16 mouse cellular contexts compared by ENCODE assay signal in the genomic region with DNA sequence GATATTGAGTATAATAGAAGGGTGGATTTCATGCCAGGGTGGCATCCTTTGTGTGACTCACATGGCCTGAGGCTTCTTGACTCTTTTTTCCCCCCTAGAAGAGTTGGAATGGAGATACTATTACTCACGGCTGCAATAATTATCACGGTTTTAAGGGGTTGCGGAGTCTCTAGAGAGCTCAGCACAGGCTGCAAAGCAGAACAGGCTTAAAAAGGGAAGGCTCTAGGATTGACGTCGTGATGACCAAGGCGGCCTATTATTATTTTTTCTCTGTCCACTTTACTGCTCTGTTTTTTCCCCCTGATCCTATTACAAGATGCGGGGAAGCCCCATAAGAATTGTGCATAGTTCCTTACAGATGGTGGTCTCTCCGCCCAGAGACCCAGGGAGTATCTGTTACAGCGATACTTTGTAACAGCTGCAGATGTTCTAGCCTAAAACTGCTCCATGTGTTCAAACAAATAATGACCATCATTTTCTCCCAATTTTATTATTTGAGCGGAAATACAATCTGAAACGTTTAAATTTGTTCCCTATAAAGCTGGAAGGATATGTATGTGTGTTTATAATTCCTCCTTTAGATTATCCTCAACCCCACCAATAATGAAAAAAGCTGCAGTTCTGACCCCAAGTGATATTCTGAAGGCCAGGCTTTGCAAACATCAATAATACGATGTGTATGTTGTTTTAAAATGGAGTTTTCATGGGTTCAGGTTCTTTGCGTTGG. TPM values are rescaled to one million over a fixed set of nuclear protein-coding genes. Genes with fewer than 3 reads are reported as not detected.
DNase-seq lines count a peak whose midpoint lies in the region; ATAC-seq and TF ChIP-seq lines count a peak whose summit lies in the region.
"Had no signal": no experiment of that assay in that cellular context is flagged by ENCODE, and none has a peak within 500 bp of the region (broad histone marks: within the 10 kb centered on the region; RNA-seq: fewer than 3 reads in every experiment).

No protein-coding gene starts in this region.

- intact Hi-C loops in left cerebral cortex, postnatal 14 days (cut with DNase I) = no loop called here

- no peak for ATAC-seq in kidney, postnatal 0 days (replicated peaks; ENCODE audit: low FRiP score, low read depth)
- ATAC-seq in kidney, embryonic 15.5 days (replicated peaks; ENCODE audit: low FRiP score) = no peak
- ATAC-seq in midbrain, embryonic 11.5 days (ENCODE audit: low FRiP score) = no peak
- ATAC-seq: inflammation-experienced regulatory T-cells, adult 6 months had no signal

- no peak overlapping the region for H3K4me3 ChIP-seq in kidney, postnatal 0 days (replicated peaks; ENCODE audit: low read depth, low read length)
- H3K4me3 ChIP-seq in kidney, embryonic 15.5 days (replicated peaks) = no peak overlapping the region
- H3K4me3 ChIP-seq in midbrain, embryonic 11.5 days (ENCODE audit: low read depth, low read length) = peak overlapping the region; percentile 49
- H3K4me3 ChIP-seq: heart, embryonic 10.5 days; megakaryocyte, embryonic 14.5 days had no signal

- H3K4me1 ChIP-seq in kidney, postnatal 0 days (replicated peaks; ENCODE audit: insufficient read depth, low read length) = peaks cover 4% of the 10 kb centered on the region; the same call in 1 of the 2 replicates
- peaks cover 37% of the 10 kb centered on the region for H3K4me1 ChIP-seq in kidney, embryonic 15.5 days
- peaks cover 12% of the 10 kb centered on the region for H3K4me1 ChIP-seq in midbrain, embryonic 11.5 days (ENCODE audit: control insufficient read depth, insufficient read depth, low read length)

- peaks cover 85% of the 10 kb centered on the region for H3K27me3 ChIP-seq in kidney, postnatal 0 days (ENCODE audit: insufficient read depth, low read length)
- peaks cover 93% of the 10 kb centered on the region for H3K27me3 ChIP-seq in kidney, embryonic 15.5 days
- H3K27me3 ChIP-seq in midbrain, embryonic 11.5 days (ENCODE audit: control insufficient read depth, insufficient read depth, low read length) = peaks cover 84% of the 10 kb centered on the region

- TF ChIP-seq CTCF in kidney, postnatal 0 days (IDR thresholded peaks at IDR 0.05; ENCODE audit: low read depth) = no peak

- 3% methylated on average over 13 of the region's 13 CpGs for WGBS in kidney, postnatal 0 days
- WGBS in kidney, embryonic 15.5 days = 3% methylated on average over 13 of the region's 13 CpGs
- WGBS in midbrain, embryonic 11.5 days = 3% methylated on average over 13 of the region's 13 CpGs

- no peak overlapping the region for H3K9ac ChIP-seq in kidney, postnatal 0 days (ENCODE audit: low read depth, low read length)
- H3K9ac ChIP-seq in kidney, embryonic 15.5 days = no peak overlapping the region
- no peak overlapping the region for H3K9ac ChIP-seq in midbrain, embryonic 11.5 days (ENCODE audit: low read length)
- H3K9ac ChIP-seq: lung, embryonic 14.5 days had no signal

- no peak overlapping the region for H3K4me2 ChIP-seq in kidney, postnatal 0 days (ENCODE audit: low read length)
- no peak overlapping the region for H3K4me2 ChIP-seq in kidney, embryonic 15.5 days
- peak overlapping the region; percentile 5; the same call in 1 of the 2 replicates for H3K4me2 ChIP-seq in midbrain, embryonic 11.5 days
- H3K4me2 ChIP-seq: lung, embryonic 14.5 days had no signal

- no peaks in the 10 kb centered on the region for H3K36me3 ChIP-seq in kidney, postnatal 0 days (ENCODE audit: insufficient read depth, low read length)
- H3K36me3 ChIP-seq in kidney, embryonic 15.5 days = no peaks in the 10 kb centered on the region
- H3K36me3 ChIP-seq in midbrain, embryonic 11.5 days (ENCODE audit: control insufficient read depth, insufficient read depth, low read length) = no peaks in the 10 kb centered on the region
- H3K36me3 ChIP-seq: heart, embryonic 10.5 days had no signal

- DNase-seq in kidney, postnatal 0 days (ENCODE audit: low spot score) = peak; percentile 14
- peak; percentile 55 for DNase-seq in forelimb bud, embryonic 11.5 days (ENCODE audit: low read depth, low spot score)
- DNase-seq in midbrain, embryonic 11.5 days (ENCODE audit: low spot score, missing footprints) = peak; percentile 94
- no peak for DNase-seq in left cerebral cortex, adult 11 months (ENCODE audit: low spot score)
- no peak for DNase-seq in adrenal gland, postnatal 10 days
- no peak for DNase-seq in left cerebral cortex, postnatal 14 days (ENCODE audit: low spot score in 2 of 2)
- no peak for DNase-seq in spleen, adult 12 weeks (ENCODE audit: low spot score)
- DNase-seq: cerebellum, adult 9-11 months; lung, embryonic 14.5 days; thymus, postnatal 36 days had no signal

- no peak overlapping the region for H3K27ac ChIP-seq in kidney, postnatal 0 days
- H3K27ac ChIP-seq in kidney, embryonic 15.5 days = no peak overlapping the region
- peak overlapping the region; percentile 20; the same call in 1 of the 2 replicates for H3K27ac ChIP-seq in midbrain, embryonic 11.5 days (ENCODE audit: low read depth, low read length)
- H3K27ac ChIP-seq: heart, embryonic 10.5 days had no signal

- no peaks in the 10 kb centered on the region for H3K9me3 ChIP-seq in kidney, postnatal 0 days (replicated peaks; ENCODE audit: low read length)
- H3K9me3 ChIP-seq in kidney, embryonic 15.5 days (replicated peaks) = no peaks in the 10 kb centered on the region
- no peaks in the 10 kb centered on the region for H3K9me3 ChIP-seq in midbrain, embryonic 11.5 days (ENCODE audit: control insufficient read depth, low read length)
- H3K9me3 ChIP-seq: heart, embryonic 10.5 days had no signal

RNA-seq across cellular contexts. Expression of a gene that starts 4.1 kb away (rescaled TPM):
- polyA plus RNA-seq in kidney, postnatal 0 days (2015; fragmentation: Nextera tagmentation; extraction: Ambion mirVana) = 26.6 and 29.6 TPM in 2 replicates
- 31.2 and 32.1 TPM in 2 replicates for polyA plus RNA-seq in kidney, embryonic 15.5 days (2015; fragmentation: Nextera tagmentation; extraction: Ambion mirVana)
- polyA plus RNA-seq in midbrain, embryonic 11.5 days (2014; fragmentation: Nextera tagmentation; extraction: Ambion mirVana) = 59.6 and 61.7 TPM in 2 replicates
- total RNA-seq in adrenal gland, postnatal 10 days (2021) = 10 to 100 TPM; 25.2 to 30.0 TPM
- total RNA-seq in left cerebral cortex, postnatal 14 days (2021) = 10 to 100 TPM; 27.4 to 31.4 TPM

RNA-seq across cellular contexts. Expression of a gene that starts 4.5 kb away (rescaled TPM):
- 0.17 TPM in 1 of 2 replicates, not detected in the other for polyA plus RNA-seq in kidney, postnatal 0 days (2015; fragmentation: Nextera tagmentation; extraction: Ambion mirVana)
- 1.3 and 1.7 TPM in 2 replicates for polyA plus RNA-seq in kidney, embryonic 15.5 days (2015; fragmentation: Nextera tagmentation; extraction: Ambion mirVana)
- polyA plus RNA-seq in midbrain, embryonic 11.5 days (2014; fragmentation: Nextera tagmentation; extraction: Ambion mirVana) = 54.3 and 57.8 TPM in 2 replicates
- total RNA-seq in adrenal gland, postnatal 10 days (2021) = 1 to 10 TPM in 1 of 2 experiments, under 1 TPM in 1; 0.75 to 5.7 TPM
- not detected for total RNA-seq in left cerebral cortex, postnatal 14 days (2021)
- polyA plus RNA-seq: inflammation-experienced regulatory T-cells, adult 6 months; large intestine, adult 2 months; stomach, embryonic 14.5 days had no signal

Comparison
In these comparisons a context has a peak if more than half of its experiments do, and no peak if none do; other contexts are left out.
1. DNase-seq: peak in kidney, postnatal 0 days (single experiment), forelimb bud, embryonic 11.5 days (single experiment) and midbrain, embryonic 11.5 days (single experiment); none in left cerebral cortex, adult 11 months (single experiment), adrenal gland, postnatal 10 days (single experiment), left cerebral cortex, postnatal 14 days (0 of 2) and spleen, adult 12 weeks (single experiment).
2. RNA of a gene that starts 4.5 kb away (polyA plus RNA-seq): 54.3 to 57.8 TPM in midbrain, embryonic 11.5 days; 1.3 to 1.7 TPM in kidney, embryonic 15.5 days and 0.17 TPM in kidney, postnatal 0 days; every median in the first group is over 10 times any median in the second.